Mouse (Mus musculus) G1E (cell line): Measurements from ENCODE around the gene Ccdc106.

Source experiments
- CTCF ChIP-seq: IDR thresholded peaks from 2 replicates; pipeline ENCODE4 v1.5.1; 2012; ENCODE audit warnings: low read depth, low read length, inconsistent platforms, mixed read lengths
- GATA1 ChIP-seq: IDR thresholded peaks from 2 replicates; pipeline ENCODE4 v1.6.1; 2012; ENCODE audit warnings: borderline replicate concordance, low read length, inconsistent platforms, mixed read lengths
- GATA2 ChIP-seq: IDR thresholded peaks from 2 replicates; pipeline ENCODE4 v1.6.1; 2012; ENCODE audit warnings: low read depth, low read length, inconsistent platforms, borderline replicate concordance
- POLR2AphosphoS5 ChIP-seq: IDR thresholded peaks from 2 replicates; pipeline ENCODE4 v1.6.1; 2012; ENCODE audit warnings: low read depth, low read length, inconsistent platforms; ENCODE audit not compliant: insufficient replicate concordance
- TAL1 ChIP-seq: conservative IDR thresholded peaks from 2 replicates; pipeline ENCODE4 v1.6.1; 2012; ENCODE audit warnings: low read depth, low read length, inconsistent platforms, mixed read lengths

DNA sequence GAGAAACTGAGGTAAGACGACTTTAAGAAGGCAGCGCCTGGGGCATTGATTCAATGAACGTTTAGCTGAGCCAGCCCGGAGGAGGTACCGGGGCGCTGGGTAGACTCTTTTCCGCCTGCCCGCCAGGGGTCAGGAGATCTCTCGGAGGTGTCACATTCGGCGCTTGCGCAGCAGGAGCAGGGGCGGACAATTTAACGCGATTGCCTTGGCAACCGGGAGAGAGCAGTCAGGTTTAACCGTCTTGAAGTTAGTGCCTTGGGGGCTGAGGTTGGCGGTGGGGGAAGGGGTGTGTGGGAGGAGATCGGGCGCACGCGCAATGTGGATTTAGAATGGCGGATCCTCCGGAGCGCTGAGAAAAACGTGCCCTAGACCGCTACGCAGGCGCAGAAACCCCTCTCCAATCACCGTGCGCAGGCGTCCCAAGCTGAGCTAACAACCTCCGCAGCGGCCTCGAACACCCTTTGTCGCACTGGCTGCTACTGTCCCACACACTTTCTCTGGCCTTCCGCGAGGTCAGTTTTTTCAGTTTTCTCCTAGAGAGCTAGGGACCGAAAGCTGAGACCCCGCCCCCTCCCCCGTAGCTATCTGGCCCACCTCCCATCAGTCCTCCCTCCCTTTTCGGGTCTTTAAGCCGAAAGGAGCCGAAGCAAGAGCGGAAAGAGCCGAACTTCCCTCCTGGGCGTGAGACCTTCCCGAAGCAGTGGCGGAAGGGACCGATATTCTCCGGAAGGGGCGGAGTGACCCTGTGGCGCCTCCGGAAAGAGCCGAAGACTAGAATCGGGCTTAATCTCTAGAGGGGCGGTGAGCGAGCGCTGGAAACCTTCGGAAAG lies 40.8 kb downstream of the Ccdc106 start:
- TF ChIP-seq CTCF (no peak), TAL1 (no peak), GATA1 (no peak), GATA2 (no peak), POLR2AphosphoS5 (no peak)
